Mouse (Mus musculus) forebrain, embryonic 16.5 days (tissue): Measurements from ENCODE around the gene Mepce. TPM values are rescaled to one million over a fixed set of nuclear protein-coding genes. Genes with fewer than 3 reads are reported as not detected.

ENCODE experiments used
- ATAC-seq: fragments of 200-750 bp; cut with Nextera tagmentation; 2 replicates; pipeline ENCODE4 v1.8.0; 2017; ENCODE audit warnings: mild to moderate bottlenecking, moderate library complexity
- H3K27ac ChIP-seq: fragments of 300-500 bp; sonication (generic); 2 replicates; pipeline ENCODE4 v1.5.1; 2014; ENCODE audit warnings: low read length, control low read depth
- H3K27me3 ChIP-seq: fragments of 300-500 bp; sonication (generic); replicated peaks from 2 replicates; pipeline ENCODE4 v1.6.1; 2014; ENCODE audit warnings: low read length; ENCODE audit not compliant: control insufficient read depth, insufficient read depth
- H3K36me3 ChIP-seq: fragments of 300-500 bp; sonication (generic); 2 replicates; pipeline ENCODE4 v1.6.1; 2014; ENCODE audit not compliant: control insufficient read depth, insufficient read depth
- H3K4me1 ChIP-seq: fragments of 300-500 bp; sonication (generic); replicated peaks from 2 replicates; pipeline ENCODE4 v1.6.1; 2014; ENCODE audit warnings: low read length; ENCODE audit not compliant: control insufficient read depth, insufficient read depth
- H3K4me2 ChIP-seq: fragments of 300-500 bp; sonication (generic); 2 replicates; pipeline ENCODE4 v1.6.1; 2014; ENCODE audit warnings: mild to moderate bottlenecking, low read length, control low read depth
- H3K4me3 ChIP-seq: fragments of 300-500 bp; sonication (generic); replicated peaks from 2 replicates; pipeline ENCODE4 v1.5.1; 2014; ENCODE audit warnings: mild to moderate bottlenecking, low read length, control low read depth
- H3K9ac ChIP-seq: fragments of 300-500 bp; sonication (generic); replicated peaks from 2 replicates; pipeline ENCODE4 v1.6.1; 2014; ENCODE audit warnings: low read depth, low read length, control low read depth
- H3K9me3 ChIP-seq: fragments of 300-500 bp; sonication (generic); 2 replicates; pipeline ENCODE4 v1.6.1; 2016; ENCODE audit warnings: low read length; ENCODE audit not compliant: control insufficient read depth
- WGBS: fragments of 180-500 bp; shearing (Covaris S2); extraction: QIAGEN DNeasy Blood & Tissue Kit; methylation state at CpG from one replicate; pipeline ENCODE4 v1.1.7; 2014; 5-methylcytosine and 5-hydroxymethylcytosine counted together
- polyA plus RNA-seq: library from polyadenylated mRNA; unstranded; fragments of >200 nt; fragmentation: Nextera tagmentation; extraction: Ambion mirVana; gene quantifications from 2 replicates; pipeline ENCODE4 v1.2.1, GENCODE M21; 2015

Gene Mepce
- polyA plus RNA-seq, 1 experiment from 2014 or later = 11.9 TPM

DNA sequence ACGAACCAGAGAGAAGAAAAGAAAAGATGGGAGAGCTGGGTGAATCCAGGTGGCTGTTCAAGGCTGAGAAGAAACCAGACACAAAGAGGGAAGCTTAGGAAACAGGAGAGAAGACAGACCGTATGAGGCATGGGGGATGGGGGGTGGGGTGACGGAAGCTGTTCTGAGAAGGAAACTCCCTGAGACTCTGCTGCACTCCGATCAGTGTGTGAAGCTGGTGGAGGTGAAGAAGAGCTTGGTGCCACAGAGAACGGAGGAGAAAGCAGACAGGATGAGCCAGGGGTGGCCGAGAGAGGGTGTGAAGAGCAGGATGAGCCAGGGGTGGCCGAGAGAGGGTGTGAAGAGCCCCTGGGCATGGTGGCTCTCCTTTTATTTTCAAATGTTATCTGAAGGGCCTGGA, 39.0 kb upstream of the Mepce start:
- no peak for ATAC-seq
- no peak overlapping the region for H3K9ac ChIP-seq
- H3K9me3 ChIP-seq = no peaks in the 10 kb centered on the region
- 77% methylated on average over 7 of the region's 7 CpGs for WGBS
- no peak overlapping the region for H3K4me3 ChIP-seq
- no peaks in the 10 kb centered on the region for H3K27me3 ChIP-seq
- no peaks in the 10 kb centered on the region for H3K36me3 ChIP-seq
- H3K4me1 ChIP-seq = no peaks in the 10 kb centered on the region
- H3K27ac ChIP-seq = no peak overlapping the region
- H3K4me2 ChIP-seq = no peak overlapping the region

DNA sequence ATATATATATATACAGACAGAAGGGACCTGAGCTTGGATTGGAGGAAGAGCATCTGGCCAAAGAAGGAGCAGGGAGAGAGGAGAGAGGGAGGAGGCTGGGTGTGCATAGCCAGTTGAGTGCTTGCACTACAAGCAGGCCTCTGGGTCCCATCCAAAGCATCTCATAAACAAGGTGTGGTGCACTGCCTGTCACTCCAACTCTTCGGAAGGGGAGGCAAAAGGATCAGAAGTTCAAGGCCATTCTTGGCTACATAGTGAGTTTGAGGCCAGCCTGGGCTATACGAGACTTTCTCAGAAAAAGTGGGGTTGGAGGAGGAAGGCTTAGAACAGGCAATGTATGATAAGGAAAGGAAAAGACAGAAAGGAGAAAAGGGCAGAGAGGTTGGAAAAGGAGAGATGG, 38.5 kb upstream of the Mepce start:
- no peak overlapping the region for H3K4me2 ChIP-seq
- ATAC-seq = no peak
- 86% methylated on average over 2 of the region's 2 CpGs for WGBS
- no peak overlapping the region for H3K4me3 ChIP-seq
- H3K9ac ChIP-seq = no peak overlapping the region
- H3K9me3 ChIP-seq = no peaks in the 10 kb centered on the region
- H3K4me1 ChIP-seq = no peaks in the 10 kb centered on the region
- no peak overlapping the region for H3K27ac ChIP-seq
- H3K27me3 ChIP-seq = no peaks in the 10 kb centered on the region
- H3K36me3 ChIP-seq = no peaks in the 10 kb centered on the region

DNA sequence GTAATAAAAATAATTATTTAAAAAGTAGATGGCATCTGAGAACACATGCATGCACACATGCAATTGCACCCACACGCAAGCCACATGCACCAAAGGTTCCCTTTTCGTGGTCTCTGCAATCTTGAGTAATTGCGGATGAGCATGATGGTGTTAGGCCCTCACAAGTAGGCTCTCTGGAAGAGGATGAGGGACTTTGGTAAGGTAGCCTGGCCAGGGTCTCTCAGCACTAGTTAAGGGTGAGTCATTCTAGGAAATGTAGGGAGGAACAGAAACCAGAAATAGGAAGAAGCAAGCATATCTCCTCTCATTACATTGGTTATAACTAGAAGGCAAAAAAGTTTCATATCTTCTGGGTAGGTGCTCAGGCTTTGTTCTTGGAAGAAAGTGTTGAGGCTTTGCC, 37.6 kb upstream of the Mepce start:
- no peaks in the 10 kb centered on the region for H3K4me1 ChIP-seq
- H3K4me2 ChIP-seq = no peak overlapping the region
- H3K27me3 ChIP-seq = no peaks in the 10 kb centered on the region
- ATAC-seq = no peak
- WGBS = 93% methylated on average over 3 of the region's 3 CpGs
- H3K4me3 ChIP-seq = no peak overlapping the region
- no peak overlapping the region for H3K27ac ChIP-seq
- no peaks in the 10 kb centered on the region for H3K9me3 ChIP-seq
- H3K9ac ChIP-seq = no peak overlapping the region
- no peaks in the 10 kb centered on the region for H3K36me3 ChIP-seq

DNA sequence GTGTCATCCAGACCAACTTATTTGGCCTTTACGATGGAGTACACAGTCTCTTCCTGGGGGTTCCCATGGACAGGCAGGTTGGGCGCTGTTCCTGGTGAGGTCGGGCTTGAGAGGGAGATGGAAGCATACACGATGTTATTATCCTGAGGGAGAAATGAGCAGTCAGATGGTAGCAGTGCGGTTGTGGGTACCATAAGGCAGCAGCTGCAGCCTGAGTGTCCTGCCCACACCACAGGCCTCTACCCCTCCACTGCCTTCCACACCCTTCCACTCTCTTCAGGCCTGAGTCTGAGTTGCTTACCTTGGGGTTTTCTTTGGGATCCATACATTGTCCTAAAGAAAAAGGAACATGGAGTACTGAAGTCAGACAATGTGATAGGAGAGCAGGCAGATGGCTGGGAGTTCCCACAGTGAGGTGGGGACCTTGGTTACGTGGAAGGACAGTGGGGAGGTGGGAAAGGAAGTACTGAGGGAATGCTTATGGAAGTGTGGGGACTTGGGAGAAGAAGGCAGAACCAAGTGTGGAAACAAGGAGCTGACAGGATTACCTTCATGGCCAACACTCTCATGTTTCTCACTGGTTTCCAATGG, 36.1 kb upstream of the Mepce start:
- no peaks in the 10 kb centered on the region for H3K4me1 ChIP-seq
- ATAC-seq = no peak
- WGBS = 85% methylated on average over 6 of the region's 6 CpGs

DNA sequence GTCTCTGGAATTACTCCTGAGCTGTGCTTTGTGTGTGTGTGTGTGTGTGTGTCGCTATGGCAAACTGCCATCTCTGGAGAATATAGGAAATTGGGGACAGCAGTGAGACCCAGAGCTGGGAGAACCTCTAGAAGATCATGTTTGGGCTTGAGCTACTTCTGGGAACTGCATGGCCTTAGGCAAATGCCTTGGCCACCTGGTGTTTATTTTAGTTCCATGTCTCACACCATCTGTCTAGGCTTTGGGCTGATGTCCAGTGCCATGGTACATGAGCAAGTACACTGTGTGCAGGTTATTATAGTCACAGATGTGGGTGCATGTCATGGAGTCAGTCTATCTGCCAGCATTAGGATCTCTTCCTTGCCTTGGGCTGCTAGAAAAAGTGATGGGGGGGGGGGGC, 35.1 kb upstream of the Mepce start:
- H3K9ac ChIP-seq = no peak overlapping the region
- H3K4me2 ChIP-seq = no peak overlapping the region
- H3K27me3 ChIP-seq = no peaks in the 10 kb centered on the region
- no peak overlapping the region for H3K4me3 ChIP-seq
- no peaks in the 10 kb centered on the region for H3K9me3 ChIP-seq
- no peak for ATAC-seq
- no peaks in the 10 kb centered on the region for H3K4me1 ChIP-seq
- H3K36me3 ChIP-seq = no peaks in the 10 kb centered on the region
- no peak overlapping the region for H3K27ac ChIP-seq
- WGBS = 89% methylated on average over 1 of the region's 1 CpGs

More for the DNA sequence above, 36.1 kb upstream of the Mepce start:
- Histone ChIP-seq H3K9ac (no peak overlapping the region), H3K4me2 (no peak overlapping the region), H3K27me3 (no peaks in the 10 kb centered on the region), H3K4me3 (no peak overlapping the region), H3K27ac (no peak overlapping the region), H3K36me3 (no peaks in the 10 kb centered on the region), H3K9me3 (no peaks in the 10 kb centered on the region)

DNA sequence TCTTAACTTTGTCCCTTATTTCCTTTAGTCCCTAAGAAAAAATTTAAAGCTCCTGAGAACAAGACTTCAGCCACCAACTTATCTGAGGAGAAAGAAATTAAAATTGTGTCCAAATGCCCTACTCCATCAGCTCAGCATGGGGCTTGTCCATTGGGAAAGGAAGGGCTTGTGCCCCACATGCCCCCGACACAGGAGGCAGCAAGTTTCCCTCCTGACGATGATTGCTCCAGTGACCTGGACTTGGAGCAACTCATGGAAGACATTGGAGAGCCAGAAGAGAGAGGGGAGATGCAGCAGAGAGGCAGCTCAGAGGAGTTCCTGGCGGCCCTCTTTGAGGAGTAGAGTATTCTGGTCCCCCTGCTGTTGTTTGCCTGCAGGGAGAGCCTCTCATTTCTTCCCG, 34.7 kb upstream of the Mepce start:
- H3K27me3 ChIP-seq = no peaks in the 10 kb centered on the region
- no peaks in the 10 kb centered on the region for H3K36me3 ChIP-seq
- H3K9me3 ChIP-seq = no peaks in the 10 kb centered on the region
- no peak for ATAC-seq
- WGBS = 53% methylated on average over 4 of the region's 4 CpGs
- H3K4me2 ChIP-seq = no peak overlapping the region
- H3K4me1 ChIP-seq = no peaks in the 10 kb centered on the region
- H3K27ac ChIP-seq = no peak overlapping the region
- H3K4me3 ChIP-seq = no peak overlapping the region
- no peak overlapping the region for H3K9ac ChIP-seq

DNA sequence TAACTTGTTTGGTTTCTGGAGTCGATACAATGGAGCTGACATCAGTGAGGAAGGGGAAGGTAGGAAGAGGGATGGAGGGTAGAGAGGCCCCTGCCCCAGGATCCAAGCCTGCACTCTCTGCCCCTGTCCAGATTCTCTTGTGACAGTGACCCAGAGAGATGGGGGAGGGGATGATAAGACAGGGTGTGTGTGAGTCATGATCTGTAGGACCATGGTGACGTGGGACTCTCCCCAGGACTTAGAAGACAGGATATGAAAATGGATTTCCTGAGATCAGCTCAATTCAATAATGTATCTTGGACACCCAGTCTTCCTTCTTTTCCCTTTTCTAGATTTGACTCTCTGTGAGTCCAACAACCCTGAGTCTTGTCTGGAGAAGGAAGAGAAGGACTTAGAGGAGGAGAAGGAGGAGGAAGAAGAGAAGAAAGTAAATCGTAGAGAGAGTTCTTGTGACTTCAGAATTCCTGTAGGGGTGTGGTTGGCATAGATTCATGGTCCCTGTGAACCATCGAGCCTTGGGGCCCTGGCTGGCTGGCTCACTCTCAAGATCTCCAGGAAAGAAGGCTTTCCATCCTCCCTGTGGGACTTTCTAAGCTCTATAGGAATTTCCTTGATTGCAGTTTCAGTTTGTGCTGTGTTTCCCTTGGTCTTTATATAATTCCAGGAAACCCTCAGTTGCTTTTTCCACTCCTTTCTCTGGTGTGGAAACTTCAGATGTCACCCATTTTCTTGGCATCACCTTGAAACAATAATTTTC, 30.2 kb upstream of the Mepce start:
- H3K36me3 ChIP-seq = no peaks in the 10 kb centered on the region
- no peaks in the 10 kb centered on the region for H3K4me1 ChIP-seq
- WGBS = 77% methylated on average over 4 of the region's 4 CpGs
- H3K4me3 ChIP-seq = no peak overlapping the region
- no peak for ATAC-seq
- H3K27ac ChIP-seq = no peak overlapping the region
- no peak overlapping the region for H3K4me2 ChIP-seq
- H3K9me3 ChIP-seq = no peaks in the 10 kb centered on the region
- H3K9ac ChIP-seq = no peak overlapping the region
- H3K27me3 ChIP-seq = no peaks in the 10 kb centered on the region

DNA sequence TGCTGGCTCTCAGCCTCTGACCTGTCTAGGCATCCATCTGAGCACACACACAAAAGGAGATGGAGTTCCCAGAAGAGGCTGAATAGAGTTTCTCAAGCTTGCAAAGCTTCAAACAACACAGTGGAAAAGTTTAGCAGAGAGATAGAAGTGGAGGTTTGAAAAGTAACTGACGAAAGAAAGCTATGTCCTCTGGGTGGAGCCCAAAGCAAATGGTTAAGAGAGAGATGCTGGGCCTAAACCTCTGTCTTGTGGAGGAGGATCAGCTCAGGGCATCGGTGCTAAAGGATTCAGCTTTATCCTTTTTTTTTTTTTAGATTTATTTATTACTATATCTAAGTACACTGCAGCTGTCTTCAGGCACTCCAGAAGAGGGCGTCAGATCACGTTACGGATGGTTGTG, 20.9 kb upstream of the Mepce start:
- Histone ChIP-seq H3K4me1 (no peaks in the 10 kb centered on the region), H3K9ac (no peak overlapping the region), H3K36me3 (no peaks in the 10 kb centered on the region), H3K9me3 (no peaks in the 10 kb centered on the region), H3K4me3 (no peak overlapping the region), H3K4me2 (no peak overlapping the region), H3K27me3 (no peaks in the 10 kb centered on the region), H3K27ac (no peak overlapping the region)
- 94% methylated on average over 5 of the region's 5 CpGs for WGBS
- no peak for ATAC-seq

DNA sequence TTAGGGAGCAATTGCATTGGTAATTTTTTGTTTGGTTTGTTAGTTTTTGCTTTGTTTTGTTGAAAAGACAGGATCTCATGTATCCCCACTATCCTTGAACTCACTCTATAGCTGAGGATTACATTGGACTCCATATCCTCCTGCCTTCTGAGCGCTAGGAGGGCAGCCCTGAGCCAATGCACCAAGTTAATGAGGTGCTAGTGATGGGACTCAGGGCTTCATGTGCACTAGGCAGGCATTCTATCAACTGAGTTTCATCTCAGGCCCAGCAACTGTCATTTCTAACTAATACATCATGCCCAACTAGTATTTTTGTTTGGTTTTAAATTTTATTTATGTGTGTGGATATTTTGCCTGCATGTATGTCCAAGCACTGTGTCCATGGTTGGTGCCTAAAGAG, 18.7 kb upstream of the Mepce start:
- H3K36me3 ChIP-seq = no peaks in the 10 kb centered on the region
- ATAC-seq = no peak
- no peaks in the 10 kb centered on the region for H3K4me1 ChIP-seq
- no peak overlapping the region for H3K4me3 ChIP-seq
- no peak overlapping the region for H3K4me2 ChIP-seq
- no peaks in the 10 kb centered on the region for H3K27me3 ChIP-seq
- no peak overlapping the region for H3K9ac ChIP-seq
- no peak overlapping the region for H3K27ac ChIP-seq
- WGBS = 86% methylated on average over 1 of the region's 1 CpGs
- H3K9me3 ChIP-seq = no peaks in the 10 kb centered on the region
